Mouse (Mus musculus) CH12.LX (cell line): ENCODE data around the gene Glis3.

Experiments used
- BHLHE40 ChIP-seq: IDR thresholded peaks from 2 replicates; pipeline ENCODE4 v1.6.1; 2011; ENCODE audit warnings: mild to moderate bottlenecking, low read depth, low read length, improper control_type of control experiment
- CHD2 ChIP-seq: IDR thresholded peaks from 2 replicates; pipeline ENCODE4 v1.6.1; 2011; ENCODE audit warnings: low read length, improper control_type of control experiment
- CTCF ChIP-seq, 2 experiments: IDR thresholded peaks in 1 of 2; conservative IDR thresholded peaks in 1 of 2; 2 replicates each; pipeline ENCODE4 v1.5.1; 2011 to 2012; ENCODE audit warnings: low read depth in 2 of 2, low read length in 2 of 2, improper control_type of control experiment in 1 of 2, inconsistent platforms in 1 of 2, mild to moderate bottlenecking in 1 of 2, moderate library complexity in 1 of 2
- EP300 ChIP-seq: IDR thresholded peaks from 2 replicates; pipeline ENCODE4 v1.6.1; 2011; ENCODE audit warnings: low read length, improper control_type of control experiment
- GABPA ChIP-seq: IDR thresholded peaks from 2 replicates; pipeline ENCODE4 v1.6.1; 2012; ENCODE audit warnings: low read depth, low read length, improper control_type of control experiment, inconsistent platforms; ENCODE audit not compliant: insufficient replicate concordance
- MXI1 ChIP-seq: IDR thresholded peaks from 2 replicates; pipeline ENCODE4 v1.6.1; 2011; ENCODE audit warnings: mild to moderate bottlenecking, low read depth, low read length, improper control_type of control experiment
- RCOR1 ChIP-seq: conservative IDR thresholded peaks from 2 replicates; pipeline ENCODE4 v1.6.1; 2012; ENCODE audit warnings: low read depth, mild to moderate bottlenecking, inconsistent platforms, low read length, improper control_type of control experiment
- TCF12 ChIP-seq: IDR thresholded peaks from 2 replicates; pipeline ENCODE4 v1.6.1; 2014; ENCODE audit warnings: low read depth, mild to moderate bottlenecking, inconsistent platforms, low read length, improper control_type of control experiment
- USF1 ChIP-seq: IDR thresholded peaks from 2 replicates; pipeline ENCODE4 v1.6.1; 2014; ENCODE audit warnings: low read depth, mild to moderate bottlenecking, inconsistent platforms, low read length, improper control_type of control experiment

GRCm38 (mm10) chr19:28679776-28680391 lies at the start of gene Glis3:
- TF ChIP-seq CTCF (conservative IDR thresholded peaks at IDR 0.05 in 1 of 2, IDR thresholded peaks at IDR 0.05 in 1 of 2; ENCODE audit: low read depth in 2 of 2, low read length in 2 of 2) (no peak), GABPA (no peak), USF1 (no peak), CHD2 (no peak), EP300 (no peak), MXI1 (no peak), TCF12 (no peak), RCOR1 (no peak), BHLHE40 (no peak)
